Mouse (Mus musculus): ENCODE data around the gene Mmp12. TPM values are rescaled to one million over a fixed set of nuclear protein-coding genes. Genes with fewer than 3 reads are reported as not detected.
"Not testable (repeated sequence)": the region's sequence is repeated elsewhere in the genome, so short reads cannot be mapped to it uniquely, and the experiment has no call there.

Mmp12 gene
- total RNA-seq (2014; rRNA removed) (not detected in 2 replicates), polyA plus RNA-seq (2015; fragmentation: Nextera tagmentation; extraction: Ambion mirVana) (0.15 TPM in 1 of 2 replicates, not detected in the other)

- Histone ChIP-seq H3K4me3 (ENCODE audit: low read length) (no peak within 1 kb of the TSS), H3K27ac (no peak within 1 kb of the TSS), H3K4me2 (ENCODE audit: low read depth, low read length) (no peak within 1 kb of the TSS), H3K9me3 (ENCODE audit: low read length) (no peaks in the 10 kb centered on the region), H3K27me3 (ENCODE audit: insufficient read depth, low read length) (no peaks in the 10 kb centered on the region), H3K4me1 (ENCODE audit: insufficient read depth, low read length) (no peaks in the 10 kb centered on the region), H3K36me3 (ENCODE audit: insufficient read depth, low read length) (no peaks in the 10 kb centered on the region), H3K9ac (replicated peaks; ENCODE audit: low read length) (no peak within 1 kb of the TSS)
- TF ChIP-seq CTCF (IDR thresholded peaks at IDR 0.05; ENCODE audit: low read depth) = no peak
- ATAC-seq = no peak
- no peak for DNase-seq (ENCODE audit: low spot score)
These were observed at the start of gene Mmp12 for GRCm38 (mm10) chr9:7344107-7344506. TSS of gene Mmp12 (plus strand) at chr9:7344381.

- H3K4me1 ChIP-seq (ENCODE audit: insufficient read depth, low read length) = no peaks in the 10 kb centered on the region
- no peaks in the 10 kb centered on the region for H3K9me3 ChIP-seq (ENCODE audit: low read length)
- no peak overlapping the region for H3K4me3 ChIP-seq (ENCODE audit: low read length)
- H3K4me2 ChIP-seq (ENCODE audit: low read depth, low read length) = no peak overlapping the region
- H3K36me3 ChIP-seq (ENCODE audit: insufficient read depth, low read length) = no peaks in the 10 kb centered on the region
- no peak overlapping the region for H3K9ac ChIP-seq (replicated peaks; ENCODE audit: low read length)
- H3K27ac ChIP-seq = no peak overlapping the region
- no peak for DNase-seq (ENCODE audit: low spot score)
- no peak for ATAC-seq
- no peaks in the 10 kb centered on the region for H3K27me3 ChIP-seq (ENCODE audit: insufficient read depth, low read length)
- no peak for TF ChIP-seq CTCF (IDR thresholded peaks at IDR 0.05; ENCODE audit: low read depth)
These were observed 12.3 kb upstream of the Mmp12 start for GRCm38 (mm10) chr9:7331847-7332246.

DNA sequence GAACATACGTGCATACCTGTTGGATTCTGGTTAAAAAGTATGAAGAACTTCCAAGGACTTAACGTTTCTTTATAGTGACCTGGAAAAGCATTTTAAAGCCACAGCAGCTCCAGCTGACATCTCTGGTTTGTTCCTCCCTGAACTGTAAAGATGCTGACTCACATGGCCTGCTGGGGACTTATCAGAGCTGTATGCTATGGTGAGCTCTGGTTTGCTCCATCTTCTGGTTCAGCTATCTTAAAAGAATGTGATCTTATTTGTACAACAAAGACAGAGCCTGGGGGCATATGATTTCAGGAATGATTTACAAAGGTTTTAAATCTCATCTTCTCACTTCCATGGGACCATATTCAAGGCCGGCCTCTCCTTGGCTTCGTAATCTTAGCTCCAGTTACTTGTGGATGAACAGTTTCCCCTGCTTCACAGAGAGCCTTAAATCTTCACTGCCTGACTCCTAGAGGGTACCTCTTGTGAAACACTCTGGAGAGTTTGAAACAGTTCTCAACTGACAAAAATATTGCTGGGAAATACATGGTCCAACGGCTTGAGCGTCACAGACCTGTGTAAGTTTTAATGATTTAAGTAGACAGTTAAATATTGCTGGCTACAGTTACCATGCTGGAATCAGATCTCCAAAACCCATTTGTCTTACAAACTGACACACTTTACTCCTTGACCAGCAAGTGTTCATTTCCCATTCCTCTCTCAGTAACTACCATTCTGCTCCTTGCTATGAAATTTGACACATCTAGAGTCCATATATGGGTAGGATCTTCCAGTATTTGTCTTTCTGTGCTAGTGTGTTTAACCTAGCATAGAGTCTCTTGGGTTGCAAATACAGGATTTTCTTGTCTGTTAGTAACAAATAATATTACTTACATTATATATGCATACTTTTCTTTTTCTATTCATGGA lies 8.2 kb upstream of the Mmp12 start:
- Histone ChIP-seq H3K9me3 (ENCODE audit: low read length) (no peaks in the 10 kb centered on the region), H3K36me3 (ENCODE audit: insufficient read depth, low read length) (no peaks in the 10 kb centered on the region), H3K27me3 (ENCODE audit: insufficient read depth, low read length) (no peaks in the 10 kb centered on the region), H3K4me2 (ENCODE audit: low read depth, low read length) (no peak overlapping the region), H3K27ac (no peak overlapping the region), H3K4me3 (ENCODE audit: low read length) (no peak overlapping the region), H3K4me1 (ENCODE audit: insufficient read depth, low read length) (no peaks in the 10 kb centered on the region), H3K9ac (replicated peaks; ENCODE audit: low read length) (no peak overlapping the region)
- DNase-seq (ENCODE audit: low spot score) (no peak), ATAC-seq (no peak)
- 94% methylated on average over 5 of the region's 6 CpGs for WGBS
- no peak for TF ChIP-seq CTCF (IDR thresholded peaks at IDR 0.05; ENCODE audit: low read depth)

DNA sequence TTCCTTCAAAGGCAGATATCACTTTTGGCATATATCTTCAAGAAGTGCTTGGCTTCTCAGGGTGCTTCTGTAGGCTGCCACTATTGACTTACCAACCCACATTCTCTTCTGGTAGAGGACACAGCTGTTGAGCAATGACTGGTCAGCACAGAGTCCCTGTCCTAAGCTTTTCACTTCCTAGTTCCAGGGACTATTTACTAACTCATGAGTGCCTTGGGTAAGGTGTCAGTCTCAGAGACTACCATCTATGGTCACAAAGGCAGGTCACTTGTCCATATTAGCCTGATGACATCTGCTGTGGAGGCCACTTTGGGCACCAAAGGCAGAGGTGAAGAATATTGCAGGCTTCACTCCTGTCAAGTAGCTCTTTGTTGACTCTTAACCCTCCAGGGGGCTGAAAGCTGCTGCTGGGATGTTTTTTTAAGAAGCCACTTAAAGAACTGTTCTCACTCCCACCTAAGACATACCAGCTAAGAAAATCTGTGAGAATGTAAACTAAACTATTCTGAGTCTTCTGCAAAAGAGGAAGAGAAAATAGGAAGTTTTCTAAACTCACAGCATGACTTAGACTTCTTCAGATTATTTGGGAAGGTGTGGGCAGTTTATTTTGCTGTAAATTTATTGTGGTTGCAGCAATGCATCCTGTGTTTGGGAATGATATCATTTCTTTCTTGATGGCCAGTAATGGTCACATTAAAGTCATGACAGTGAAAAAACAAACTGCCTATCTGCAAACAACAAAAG lies 7.3 kb upstream of the Mmp12 start:
- H3K9ac ChIP-seq (replicated peaks; ENCODE audit: low read length) = no peak overlapping the region
- ATAC-seq (no peak), DNase-seq (ENCODE audit: low spot score) (no peak)
- H3K4me2 ChIP-seq (ENCODE audit: low read depth, low read length) = no peak overlapping the region
- no peaks in the 10 kb centered on the region for H3K4me1 ChIP-seq (ENCODE audit: insufficient read depth, low read length)
- no peaks in the 10 kb centered on the region for H3K36me3 ChIP-seq (ENCODE audit: insufficient read depth, low read length)
- no peak overlapping the region for H3K4me3 ChIP-seq (ENCODE audit: low read length)
- H3K27ac ChIP-seq = no peak overlapping the region
- H3K27me3 ChIP-seq (ENCODE audit: insufficient read depth, low read length) = no peaks in the 10 kb centered on the region
- no peaks in the 10 kb centered on the region for H3K9me3 ChIP-seq (ENCODE audit: low read length)
- TF ChIP-seq CTCF (IDR thresholded peaks at IDR 0.05; ENCODE audit: low read depth) = no peak

GRCm38 (mm10) chr9:7345513-7345912 lies 1.3 kb downstream of the Mmp12 start:
- Histone ChIP-seq H3K4me2 (ENCODE audit: low read depth, low read length) (no peak overlapping the region), H3K9me3 (ENCODE audit: low read length) (no peaks in the 10 kb centered on the region), H3K36me3 (ENCODE audit: insufficient read depth, low read length) (no peaks in the 10 kb centered on the region), H3K27ac (no peak overlapping the region), H3K9ac (replicated peaks; ENCODE audit: low read length) (no peak overlapping the region), H3K4me1 (ENCODE audit: insufficient read depth, low read length) (no peaks in the 10 kb centered on the region), H3K27me3 (ENCODE audit: insufficient read depth, low read length) (no peaks in the 10 kb centered on the region), H3K4me3 (ENCODE audit: low read length) (no peak overlapping the region)
- TF ChIP-seq CTCF (IDR thresholded peaks at IDR 0.05; ENCODE audit: low read depth) = no peak
- DNase-seq (ENCODE audit: low spot score) = no peak
- WGBS = 84% methylated on average over 2 of the region's 2 CpGs
- ATAC-seq = no peak

DNA sequence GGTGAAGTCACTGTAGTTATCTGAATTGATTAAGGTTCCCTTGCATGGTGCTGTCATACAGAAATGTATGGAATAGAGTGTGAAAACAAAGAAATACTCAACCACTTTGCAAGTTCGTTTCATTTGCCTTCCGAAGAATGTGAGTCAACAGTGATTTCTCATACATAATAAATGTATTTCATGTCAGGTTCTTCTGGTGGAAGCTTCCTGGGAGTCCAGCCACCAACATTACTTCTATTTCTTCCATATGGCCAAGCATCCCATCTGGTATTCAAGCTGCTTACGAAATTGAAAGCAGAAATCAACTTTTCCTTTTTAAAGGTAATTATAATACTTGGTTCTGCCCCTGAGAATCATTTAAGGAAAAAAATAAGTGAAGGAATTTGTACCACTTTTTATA lies 10.4 kb downstream of the Mmp12 start:
- no peak overlapping the region for H3K4me3 ChIP-seq (ENCODE audit: low read length)
- H3K36me3 ChIP-seq (ENCODE audit: insufficient read depth, low read length) = no peaks in the 10 kb centered on the region
- 83% methylated on average over 3 of the region's 3 CpGs for WGBS
- no peaks in the 10 kb centered on the region for H3K27me3 ChIP-seq (ENCODE audit: insufficient read depth, low read length)
- DNase-seq (ENCODE audit: low spot score) (no peak), ATAC-seq (no peak)
- H3K4me1 ChIP-seq (ENCODE audit: insufficient read depth, low read length) = no peaks in the 10 kb centered on the region
- no peak overlapping the region for H3K4me2 ChIP-seq (ENCODE audit: low read depth, low read length)
- TF ChIP-seq CTCF (IDR thresholded peaks at IDR 0.05; ENCODE audit: low read depth) = no peak
- H3K27ac ChIP-seq = no peak overlapping the region
- no peak overlapping the region for H3K9ac ChIP-seq (replicated peaks; ENCODE audit: low read length)
- H3K9me3 ChIP-seq (ENCODE audit: low read length) = no peaks in the 10 kb centered on the region

DNA sequence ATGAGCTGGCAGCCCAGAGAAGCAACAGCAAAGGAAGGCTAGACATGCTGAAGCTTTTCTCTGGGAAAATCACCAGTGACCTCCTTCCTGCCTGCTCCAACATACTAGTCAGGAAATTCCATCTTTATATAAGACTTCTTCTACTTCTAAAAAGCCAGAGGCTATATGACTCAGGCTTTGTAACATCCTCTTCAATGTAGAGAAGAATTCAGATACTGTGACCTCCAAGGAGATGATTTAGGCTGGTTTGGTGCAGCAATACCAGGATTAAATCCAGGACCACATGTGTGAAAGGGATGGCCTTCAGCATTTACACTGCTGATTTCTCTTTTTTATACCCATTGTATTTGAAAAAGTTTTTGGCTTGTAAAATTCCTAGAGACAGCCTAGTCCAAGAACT lies 43.8 kb downstream of the Mmp12 start, which contains the start of gene Mmp1b:
Gene Mmp1b, minus strand, starts transcription at position 101 of the 400 bp plus-strand sequence.
- Histone ChIP-seq H3K4me2 (ENCODE audit: low read depth, low read length) (no peak within 1 kb of the TSS), H3K4me1 (ENCODE audit: insufficient read depth, low read length) (no peaks in the 10 kb centered on the region), H3K27ac (no peak within 1 kb of the TSS), H3K4me3 (ENCODE audit: low read length) (no peak within 1 kb of the TSS), H3K27me3 (ENCODE audit: insufficient read depth, low read length) (no peaks in the 10 kb centered on the region), H3K36me3 (ENCODE audit: insufficient read depth, low read length) (no peaks in the 10 kb centered on the region), H3K9ac (replicated peaks; ENCODE audit: low read length) (no peak within 1 kb of the TSS), H3K9me3 (ENCODE audit: low read length) (no peaks in the 10 kb centered on the region)
- ATAC-seq (no peak), DNase-seq (ENCODE audit: low spot score) (no peak)
- TF ChIP-seq CTCF (IDR thresholded peaks at IDR 0.05; ENCODE audit: low read depth) = no peak

DNA sequence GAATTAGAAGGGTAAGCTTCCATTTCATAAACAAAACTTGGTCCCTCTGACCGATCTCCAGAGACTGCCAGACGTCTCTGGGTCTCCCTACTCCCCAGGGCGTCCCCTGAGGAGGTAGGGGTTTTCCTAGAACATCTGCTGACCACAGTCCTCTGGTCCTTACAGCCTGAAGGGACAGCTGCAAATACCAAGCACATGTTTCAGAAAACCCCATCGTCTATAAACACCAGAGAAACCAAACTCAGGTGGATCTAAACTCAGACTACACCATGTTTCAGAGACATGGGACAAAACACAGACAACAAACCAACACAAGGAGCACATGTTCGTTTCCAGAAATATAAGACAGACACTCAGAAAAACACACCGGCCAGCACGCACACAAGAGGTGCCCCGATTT lies 52.4 kb downstream of the Mmp12 start:
- DNase-seq (ENCODE audit: low spot score); ATAC-seq; H3K36me3 ChIP-seq (ENCODE audit: insufficient read depth, low read length); H3K4me2 ChIP-seq (ENCODE audit: low read depth, low read length); H3K4me3 ChIP-seq (ENCODE audit: low read length); H3K9me3 ChIP-seq (ENCODE audit: low read length); H3K27ac ChIP-seq; H3K9ac ChIP-seq (replicated peaks; ENCODE audit: low read length); H3K27me3 ChIP-seq (ENCODE audit: insufficient read depth, low read length); H3K4me1 ChIP-seq (ENCODE audit: insufficient read depth, low read length): not testable (repeated sequence)
- WGBS = 86% methylated on average over 8 of the region's 8 CpGs

Measured in hindbrain, postnatal 0 days (tissue).